Mouse (Mus musculus): ENCODE measurements at regions not wholly inside any gene's neighbourhood (a gene's known extent, or its start where the extent isn't known, plus 50 kb on each side); places are given as distances from the start of the nearest gene placed in this dataset.

DNA sequence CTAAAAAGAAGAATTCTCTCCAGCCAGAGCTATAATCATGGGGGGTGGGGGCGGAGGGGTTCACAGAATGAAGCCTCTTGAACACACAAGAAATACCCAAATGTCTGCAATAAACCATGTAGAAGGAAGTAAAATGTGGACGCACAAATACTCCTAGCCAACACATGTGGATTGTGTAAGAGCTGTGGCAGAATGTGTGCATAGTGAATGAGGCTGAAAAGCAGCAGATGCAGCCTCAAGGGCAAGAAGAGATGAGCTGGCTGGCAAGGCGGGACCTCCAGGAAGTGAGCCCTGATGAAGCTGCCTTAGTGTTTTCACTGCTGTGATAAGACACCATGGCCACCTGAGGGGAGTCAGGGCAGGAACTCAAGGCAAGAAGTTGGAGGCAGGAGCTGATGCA, 53.3 kb upstream of the Arhgap28 start:
- no peaks in the 10 kb centered on the region for H3K36me3 ChIP-seq (replicated peaks)
- no peaks in the 10 kb centered on the region for H3K4me1 ChIP-seq
- ATAC-seq (ENCODE audit: low FRiP score) = no peak
- H3K4me3 ChIP-seq (replicated peaks) = no peak overlapping the region
- no peak overlapping the region for H3K9ac ChIP-seq
- no peak overlapping the region for H3K4me2 ChIP-seq
- H3K27me3 ChIP-seq = no peaks in the 10 kb centered on the region
- no peak overlapping the region for H3K27ac ChIP-seq
- no peaks in the 10 kb centered on the region for H3K9me3 ChIP-seq
- 85% methylated on average over 3 of the region's 3 CpGs for WGBS

DNA sequence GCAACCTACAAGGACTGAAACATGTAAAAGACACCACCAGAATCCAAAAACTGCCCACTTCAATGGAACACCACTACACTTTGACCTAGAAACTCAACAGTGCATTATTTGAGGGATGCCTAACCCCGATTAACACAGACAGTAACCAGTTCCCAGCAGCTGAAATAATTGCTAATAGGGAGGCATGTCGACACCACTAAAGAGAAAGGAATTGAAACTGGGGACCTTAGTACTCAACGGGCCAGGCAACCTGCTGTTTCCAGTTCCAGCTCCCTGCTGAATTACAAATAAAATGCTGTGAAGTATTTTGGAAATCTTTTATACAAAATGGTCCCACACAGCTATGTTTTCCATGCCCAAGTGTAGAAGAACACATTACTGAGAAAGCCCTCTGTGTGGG, 56.5 kb upstream of the Arhgap28 start:
- H3K4me3 ChIP-seq (replicated peaks) = no peak overlapping the region
- WGBS = 73% methylated on average over 3 of the region's 3 CpGs
- no peaks in the 10 kb centered on the region for H3K9me3 ChIP-seq
- ATAC-seq (ENCODE audit: low FRiP score) = no peak
- H3K9ac ChIP-seq = no peak overlapping the region
- no peaks in the 10 kb centered on the region for H3K27me3 ChIP-seq
- H3K27ac ChIP-seq = no peak overlapping the region
- no peak overlapping the region for H3K4me2 ChIP-seq
- H3K4me1 ChIP-seq = no peaks in the 10 kb centered on the region
- H3K36me3 ChIP-seq (replicated peaks) = no peaks in the 10 kb centered on the region

DNA sequence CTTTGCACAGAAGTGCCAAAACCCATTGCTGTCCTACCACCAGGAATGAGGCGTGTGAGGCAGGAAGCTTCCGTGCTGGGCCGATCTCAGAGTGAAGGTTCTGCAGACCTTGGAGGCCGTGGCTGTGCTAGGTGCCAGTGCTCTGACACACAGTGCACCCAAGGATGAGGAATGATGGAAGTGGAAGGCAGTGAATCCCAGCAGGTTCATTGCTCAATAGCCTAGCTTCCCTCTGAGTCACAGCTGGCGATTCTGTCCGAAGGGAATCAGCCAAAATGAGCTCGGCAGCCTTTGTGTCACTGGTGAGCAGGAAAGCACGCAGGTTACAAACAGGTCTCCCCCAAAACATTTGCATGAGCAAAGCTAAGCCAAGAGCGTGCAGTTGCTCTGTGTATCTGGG, 61.8 kb upstream of the Arhgap28 start:
- H3K27ac ChIP-seq = no peak overlapping the region
- H3K4me2 ChIP-seq = no peak overlapping the region
- ATAC-seq (ENCODE audit: low FRiP score) = no peak
- H3K9me3 ChIP-seq = no peaks in the 10 kb centered on the region
- H3K36me3 ChIP-seq (replicated peaks) = no peaks in the 10 kb centered on the region
- no peak overlapping the region for H3K9ac ChIP-seq
- H3K27me3 ChIP-seq = no peaks in the 10 kb centered on the region
- WGBS = 85% methylated on average over 9 of the region's 9 CpGs
- no peak overlapping the region for H3K4me3 ChIP-seq (replicated peaks)
- no peaks in the 10 kb centered on the region for H3K4me1 ChIP-seq

DNA sequence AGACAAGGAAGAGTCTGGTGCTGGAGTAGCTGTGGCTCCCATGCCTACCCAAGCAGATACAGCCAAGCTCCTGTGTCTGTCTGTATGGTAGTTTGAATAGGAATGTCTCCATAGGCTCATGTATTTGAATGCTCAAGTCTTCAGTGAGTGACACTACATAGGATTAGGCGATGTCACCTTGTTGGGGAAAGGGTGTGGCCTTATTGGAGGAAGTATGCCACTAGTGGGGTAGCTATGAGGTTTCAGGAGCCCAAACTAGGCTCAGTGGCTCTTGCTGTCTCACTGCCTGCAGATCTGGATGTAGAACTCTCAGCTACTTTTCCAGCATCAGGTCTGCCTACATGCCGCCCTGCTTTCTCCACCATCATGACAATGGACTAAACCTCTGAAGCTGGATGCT, 62.3 kb upstream of the Arhgap28 start:
- Histone ChIP-seq H3K4me2 (no peak overlapping the region), H3K9me3 (no peaks in the 10 kb centered on the region), H3K9ac (no peak overlapping the region), H3K4me1 (0 out of 2 replicates have a peak, but pooled peaks cover under 1% of the 10 kb centered on the region), H3K4me3 (replicated peaks) (no peak overlapping the region), H3K36me3 (replicated peaks) (no peaks in the 10 kb centered on the region), H3K27ac (no peak overlapping the region), H3K27me3 (no peaks in the 10 kb centered on the region)
- ATAC-seq (ENCODE audit: low FRiP score) = no peak
- WGBS = 94% methylated on average over 2 of the region's 2 CpGs

DNA sequence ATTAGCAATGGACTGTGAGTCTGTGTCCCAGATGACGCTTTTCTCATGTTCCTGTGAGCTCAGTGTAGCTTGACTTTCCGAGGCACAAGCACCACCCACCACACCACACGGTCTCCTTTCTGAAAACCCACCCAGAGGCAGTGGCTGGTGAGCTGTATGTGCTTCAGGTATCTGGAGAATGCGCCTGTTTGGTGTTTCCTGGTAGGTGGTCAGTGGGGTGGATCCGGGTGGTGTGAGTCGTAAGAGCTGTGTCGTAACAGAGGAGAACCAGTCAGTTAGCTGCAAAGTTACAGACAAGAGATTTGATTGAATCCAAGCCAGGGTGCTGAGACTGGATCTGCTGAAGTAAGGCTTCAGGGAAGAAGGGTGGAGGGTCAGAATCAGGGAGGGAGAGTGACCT, 65.1 kb upstream of the Arhgap28 start:
- Histone ChIP-seq H3K4me3 (replicated peaks) (no peak overlapping the region), H3K9ac (no peak overlapping the region), H3K27ac (no peak overlapping the region), H3K27me3 (no peaks in the 10 kb centered on the region), H3K4me2 (no peak overlapping the region), H3K36me3 (replicated peaks) (no peaks in the 10 kb centered on the region), H3K9me3 (no peaks in the 10 kb centered on the region), H3K4me1 (peaks cover 4% of the 10 kb centered on the region; the same call in 1 of the 2 replicates)
- WGBS = 81% methylated on average over 7 of the region's 7 CpGs
- ATAC-seq (ENCODE audit: low FRiP score) = no peak

DNA sequence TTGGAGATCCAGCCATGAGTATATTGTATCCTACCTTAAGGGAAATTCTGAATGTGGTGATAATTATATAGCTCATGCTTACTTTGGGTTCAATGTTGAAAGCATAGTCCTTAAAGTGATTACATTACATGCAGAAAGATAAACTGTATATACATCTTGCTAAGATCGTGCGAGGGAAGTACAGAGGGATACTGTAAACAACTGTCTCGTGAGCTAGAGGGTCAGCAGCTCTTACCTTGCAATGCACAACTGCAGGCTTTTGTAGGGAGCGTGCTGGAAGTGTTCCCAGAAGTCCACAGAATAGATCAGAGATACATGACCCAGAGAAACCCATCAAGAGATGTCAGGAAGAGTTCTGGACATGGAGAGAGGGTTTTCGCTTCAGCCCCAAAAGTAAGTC, 65.6 kb upstream of the Arhgap28 start:
- Histone ChIP-seq H3K36me3 (replicated peaks) (no peaks in the 10 kb centered on the region), H3K27ac (no peak overlapping the region), H3K4me3 (replicated peaks) (no peak overlapping the region), H3K27me3 (no peaks in the 10 kb centered on the region), H3K4me2 (no peak overlapping the region), H3K9ac (no peak overlapping the region), H3K9me3 (no peaks in the 10 kb centered on the region), H3K4me1 (peaks cover 4% of the 10 kb centered on the region; the same call in 1 of the 2 replicates)
- WGBS = 92% methylated on average over 5 of the region's 5 CpGs
- ATAC-seq (ENCODE audit: low FRiP score) = no peak

DNA sequence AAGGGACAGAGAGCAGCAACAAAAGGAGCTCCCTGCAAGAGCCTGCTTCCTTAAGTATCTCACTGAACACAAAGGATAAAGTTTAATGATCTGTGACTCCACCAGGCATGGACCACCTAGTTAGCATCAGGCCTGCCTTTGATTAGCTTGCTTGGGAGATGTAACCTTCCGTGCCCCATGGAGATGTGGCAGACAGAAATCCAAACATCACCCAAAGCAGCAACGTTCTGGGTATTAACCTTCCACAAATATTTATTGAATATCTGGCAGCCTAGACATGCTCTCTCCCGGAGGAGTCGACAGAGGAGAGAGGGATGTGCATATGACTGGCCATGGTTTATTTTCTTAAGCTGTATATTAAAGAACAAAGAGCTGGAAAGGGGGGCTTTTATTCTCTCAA, 67.6 kb upstream of the Arhgap28 start:
- Histone ChIP-seq H3K9me3 (no peaks in the 10 kb centered on the region), H3K4me3 (replicated peaks) (no peak overlapping the region), H3K9ac (no peak overlapping the region), H3K4me2 (no peak overlapping the region), H3K27me3 (no peaks in the 10 kb centered on the region), H3K4me1 (peaks cover 4% of the 10 kb centered on the region; the same call in 1 of the 2 replicates), H3K36me3 (replicated peaks) (no peaks in the 10 kb centered on the region), H3K27ac (no peak overlapping the region)
- WGBS = 34% methylated on average over 4 of the region's 4 CpGs
- ATAC-seq (ENCODE audit: low FRiP score) = no peak

DNA sequence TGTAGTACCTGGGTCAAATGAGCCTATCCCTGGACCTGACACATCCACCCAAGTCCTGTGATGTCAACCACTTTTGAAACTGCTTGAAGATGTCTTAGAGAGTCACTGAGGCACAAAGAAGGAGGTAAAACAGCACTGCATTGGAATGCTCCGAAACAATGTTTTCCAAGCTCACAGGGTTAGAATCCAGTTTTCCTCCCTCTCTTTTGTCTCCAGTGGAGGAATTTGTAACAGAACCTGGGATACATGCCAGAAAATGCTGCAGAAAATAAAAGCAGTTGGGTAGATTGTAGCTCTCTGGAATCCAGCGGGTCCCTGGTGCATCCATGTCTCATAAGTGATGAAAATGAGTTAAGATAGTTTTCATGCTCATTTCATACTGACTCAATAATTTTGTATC, 71.8 kb upstream of the Arhgap28 start:
- Histone ChIP-seq H3K4me2 (no peak overlapping the region), H3K9ac (no peak overlapping the region), H3K27ac (no peak overlapping the region), H3K4me1 (peaks cover 10% of the 10 kb centered on the region; the same call in 1 of the 2 replicates), H3K4me3 (replicated peaks) (no peak overlapping the region), H3K27me3 (no peaks in the 10 kb centered on the region), H3K9me3 (no peaks in the 10 kb centered on the region), H3K36me3 (replicated peaks) (no peaks in the 10 kb centered on the region)
- ATAC-seq (ENCODE audit: low FRiP score) = no peak
- 74% methylated on average over 2 of the region's 2 CpGs for WGBS

DNA sequence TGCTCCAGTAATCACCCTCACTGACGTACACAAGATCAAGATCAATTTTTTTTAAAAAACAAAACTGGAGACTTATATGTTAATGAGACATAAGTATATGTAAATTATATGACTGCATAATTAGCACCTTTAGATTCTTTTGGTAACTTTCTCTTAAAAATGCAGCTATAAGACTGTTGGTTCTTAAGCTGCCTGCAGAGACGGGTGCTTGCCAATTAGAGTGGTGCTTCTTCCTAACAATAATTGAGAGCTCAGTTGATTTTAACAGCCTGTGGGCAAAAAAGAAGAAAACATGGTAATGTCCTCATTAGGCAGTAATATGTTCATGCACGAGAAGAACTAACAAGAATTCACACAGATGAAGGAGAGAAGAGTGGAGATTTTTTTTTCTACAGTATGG, 74.8 kb upstream of the Arhgap28 start:
- WGBS = 38% methylated on average over 3 of the region's 3 CpGs
- Histone ChIP-seq H3K4me3 (replicated peaks) (no peak overlapping the region), H3K9me3 (no peaks in the 10 kb centered on the region), H3K36me3 (replicated peaks) (no peaks in the 10 kb centered on the region), H3K4me2 (no peak overlapping the region), H3K27me3 (no peaks in the 10 kb centered on the region), H3K9ac (no peak overlapping the region), H3K27ac (no peak overlapping the region), H3K4me1 (peaks cover 6% of the 10 kb centered on the region; the same call in 1 of the 2 replicates)
- no peak for ATAC-seq (ENCODE audit: low FRiP score)

DNA sequence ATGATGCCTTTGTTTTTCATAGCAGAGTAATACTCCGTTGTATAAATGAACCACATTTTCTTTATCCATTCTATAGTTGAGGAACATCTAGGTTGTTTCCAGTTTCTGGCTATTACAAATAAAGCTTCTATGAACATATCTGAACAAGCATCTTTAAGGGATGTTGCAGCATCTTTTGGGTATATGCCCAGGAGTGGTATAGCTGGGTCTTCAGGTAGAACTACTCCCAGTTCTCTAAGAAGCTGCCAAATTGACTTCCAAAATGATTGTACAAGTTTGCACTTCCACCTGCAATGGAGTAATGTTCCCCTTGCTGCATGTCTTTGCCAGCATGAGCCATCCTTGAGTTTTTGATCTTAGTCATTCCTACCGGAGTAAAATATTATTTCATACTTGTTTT, 80.5 kb upstream of the Arhgap28 start:
- no peak overlapping the region for H3K27ac ChIP-seq
- no peak overlapping the region for H3K4me2 ChIP-seq
- ATAC-seq (ENCODE audit: low FRiP score) = no peak
- H3K9ac ChIP-seq = no peak overlapping the region
- no peaks in the 10 kb centered on the region for H3K9me3 ChIP-seq
- H3K4me3 ChIP-seq (replicated peaks) = no peak overlapping the region
- H3K36me3 ChIP-seq (replicated peaks) = no peaks in the 10 kb centered on the region
- 96% methylated on average over 2 of the region's 2 CpGs for WGBS
- H3K27me3 ChIP-seq = no peaks in the 10 kb centered on the region
- 0 out of 2 replicates have a peak, but pooled peaks cover under 1% of the 10 kb centered on the region for H3K4me1 ChIP-seq

DNA sequence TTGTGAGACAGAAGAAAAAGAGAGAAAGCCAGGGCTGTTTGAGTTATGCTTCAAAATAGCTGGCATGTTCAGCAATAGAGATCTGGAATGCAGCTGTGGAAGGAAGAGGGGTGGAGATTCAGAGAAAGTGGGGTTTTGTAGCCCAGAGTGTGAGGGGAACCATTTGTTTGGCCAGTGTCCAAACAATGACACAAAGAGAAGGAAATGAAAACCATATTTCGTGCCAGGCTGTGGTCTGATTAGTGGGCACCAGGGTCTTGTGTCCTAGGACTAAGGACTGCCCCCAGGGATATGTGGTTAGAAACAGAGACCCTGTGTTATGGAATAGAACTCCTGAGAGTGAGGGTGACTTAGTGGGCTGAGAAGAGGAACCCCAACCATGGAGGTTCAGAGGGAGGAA, 83.2 kb upstream of the Arhgap28 start:
- Histone ChIP-seq H3K9me3 (no peaks in the 10 kb centered on the region), H3K4me1 (no peaks in the 10 kb centered on the region), H3K4me2 (no peak overlapping the region), H3K36me3 (replicated peaks) (no peaks in the 10 kb centered on the region), H3K27ac (no peak overlapping the region), H3K4me3 (replicated peaks) (no peak overlapping the region), H3K9ac (no peak overlapping the region), H3K27me3 (no peaks in the 10 kb centered on the region)
- ATAC-seq (ENCODE audit: low FRiP score) = no peak
- 76% methylated on average over 1 of the region's 1 CpGs for WGBS

DNA sequence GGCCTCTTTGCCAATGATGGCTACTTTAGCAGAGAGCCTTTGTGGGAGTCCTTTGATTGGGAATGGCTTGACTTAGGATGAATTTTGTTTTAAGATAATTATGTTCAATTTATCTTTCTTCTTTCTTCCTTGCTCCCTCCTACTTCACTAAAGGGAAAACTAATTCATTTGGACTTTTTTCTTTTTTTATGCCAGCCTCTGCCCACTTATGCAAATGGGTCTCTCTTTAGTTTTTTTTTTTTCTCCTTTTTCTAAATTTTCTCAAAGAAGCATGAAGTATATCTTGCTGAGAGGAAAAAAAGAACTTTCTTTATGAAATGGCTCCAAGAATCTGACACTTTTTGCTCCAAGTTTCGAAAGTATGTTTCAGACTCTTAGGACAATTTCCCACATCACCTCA, 85.3 kb upstream of the Arhgap28 start:
- H3K4me2 ChIP-seq = no peak overlapping the region

DNA sequence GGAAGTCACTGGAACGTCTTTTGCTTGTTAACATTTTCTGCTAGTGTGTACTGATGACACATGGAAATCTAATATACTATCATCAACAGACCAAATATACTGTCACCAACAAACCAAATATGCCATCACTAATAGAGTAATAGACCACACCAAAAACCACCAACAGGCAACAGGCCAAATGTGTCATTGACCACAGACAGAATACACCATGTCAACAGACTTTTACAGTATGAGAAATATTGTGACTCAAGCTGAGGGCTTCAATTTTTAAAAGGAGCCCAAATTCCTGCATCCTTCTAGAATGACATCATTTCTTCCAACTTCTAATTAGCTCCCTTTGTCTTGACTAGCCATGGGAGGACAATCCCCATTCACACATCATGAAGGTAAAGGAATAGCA, 85.9 kb upstream of the Arhgap28 start:
- H3K4me3 ChIP-seq (replicated peaks) = no peak overlapping the region
- no peaks in the 10 kb centered on the region for H3K36me3 ChIP-seq (replicated peaks)
- no peak overlapping the region for H3K4me2 ChIP-seq
- H3K4me1 ChIP-seq = no peaks in the 10 kb centered on the region
- ATAC-seq (ENCODE audit: low FRiP score) = no peak
- no peak overlapping the region for H3K27ac ChIP-seq
- WGBS = 92% methylated on average over 1 of the region's 1 CpGs
- no peaks in the 10 kb centered on the region for H3K27me3 ChIP-seq
- no peaks in the 10 kb centered on the region for H3K9me3 ChIP-seq
- no peak overlapping the region for H3K9ac ChIP-seq

More for the DNA sequence above, 85.3 kb upstream of the Arhgap28 start:
- WGBS = 94% methylated on average over 1 of the region's 1 CpGs
- no peak for ATAC-seq (ENCODE audit: low FRiP score)
- H3K9ac ChIP-seq = no peak overlapping the region
- H3K9me3 ChIP-seq = no peaks in the 10 kb centered on the region
- no peak overlapping the region for H3K4me3 ChIP-seq (replicated peaks)
- H3K27ac ChIP-seq = no peak overlapping the region
- no peaks in the 10 kb centered on the region for H3K4me1 ChIP-seq
- H3K36me3 ChIP-seq (replicated peaks) = no peaks in the 10 kb centered on the region
- H3K27me3 ChIP-seq = no peaks in the 10 kb centered on the region

DNA sequence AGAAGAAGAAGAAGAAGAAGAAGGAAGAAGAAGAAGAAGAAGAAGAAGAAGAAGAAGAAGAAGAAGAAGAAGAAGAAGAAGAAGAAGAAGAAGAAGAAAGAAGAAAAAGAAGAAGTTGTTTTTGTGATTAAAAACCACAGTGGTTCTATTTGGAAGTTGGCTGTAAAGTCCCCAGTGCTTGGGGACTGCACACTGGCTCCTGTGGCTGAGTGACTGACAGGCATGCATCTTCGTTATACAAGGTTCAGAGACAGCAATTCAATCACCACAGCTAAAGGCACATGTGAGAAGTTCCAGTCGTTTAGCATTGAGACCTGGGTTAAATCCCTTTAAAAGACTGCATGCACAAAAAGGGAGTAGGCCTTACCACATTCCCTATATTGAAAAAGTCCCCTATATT, 93.1 kb upstream of the Arhgap28 start:
- no peak overlapping the region for H3K4me3 ChIP-seq (replicated peaks)
- no peaks in the 10 kb centered on the region for H3K27me3 ChIP-seq
- no peak overlapping the region for H3K4me2 ChIP-seq
- H3K9me3 ChIP-seq = no peaks in the 10 kb centered on the region
- no peaks in the 10 kb centered on the region for H3K36me3 ChIP-seq (replicated peaks)
- 45% methylated on average over 2 of the region's 2 CpGs for WGBS
- ATAC-seq (ENCODE audit: low FRiP score) = no peak
- H3K9ac ChIP-seq = no peak overlapping the region
- no peak overlapping the region for H3K27ac ChIP-seq
- H3K4me1 ChIP-seq = no peaks in the 10 kb centered on the region

Measured in forebrain, embryonic 12.5 days (tissue).